Mouse (Mus musculus) spleen, adult 2 months (tissue): ENCODE data around the gene Spp2.

Experiments used
- CTCF ChIP-seq: fragments of 200-500 bp; IDR thresholded peaks from 2 replicates; pipeline ENCODE4 v1.5.1; 2011; ENCODE audit warnings: mild to moderate bottlenecking, inconsistent platforms; ENCODE audit not compliant: insufficient read depth, insufficient read length, insufficient replicate concordance; ENCODE audit errors: extremely low read depth
- POLR2A ChIP-seq: fragments of 200-500 bp; IDR thresholded peaks from 2 replicates; pipeline ENCODE4 v1.6.1; 2011; ENCODE audit warnings: low read depth, low read length, inconsistent platforms

GRCm38 (mm10) chr1:88393321-88393720 is 13.4 kb upstream of the Spp2 start:
- TF ChIP-seq CTCF (no peak), POLR2A (no peak)
